Mouse (Mus musculus) midbrain, embryonic 14.5 days (tissue): ENCODE measurements around the gene Gm3435. TPM values are rescaled to one million over a fixed set of nuclear protein-coding genes. Genes with fewer than 3 reads are reported as not detected.

Source experiments
- ATAC-seq: fragments of 200-750 bp; cut with Nextera tagmentation; 2 replicates; pipeline ENCODE4 v1.8.0; 2017; ENCODE audit warnings: moderate number of reproducible peaks, moderate library complexity; ENCODE audit not compliant: low FRiP score, low TSS enrichment
- DNase-seq: peaks from one replicate; pipeline ENCODE4 v3.0.0-alpha.2; 2015
- H3K27ac ChIP-seq: fragments of 300-500 bp; sonication (generic); replicated peaks from 2 replicates; pipeline ENCODE4 v1.5.1; 2014; ENCODE audit warnings: mild to moderate bottlenecking, low read depth, low read length, moderate library complexity
- H3K27me3 ChIP-seq: fragments of 300-500 bp; sonication (generic); 2 replicates; pipeline ENCODE4 v1.6.1; 2014; ENCODE audit warnings: low read length, control low read depth, mixed read lengths; ENCODE audit not compliant: control insufficient read depth, insufficient read depth
- H3K36me3 ChIP-seq: fragments of 300-500 bp; sonication (generic); 2 replicates; pipeline ENCODE4 v1.6.1; 2014; ENCODE audit warnings: low read length, control low read depth; ENCODE audit not compliant: control insufficient read depth, insufficient read depth
- H3K4me1 ChIP-seq: fragments of 300-500 bp; sonication (generic); 2 replicates; pipeline ENCODE4 v1.6.1; 2014; ENCODE audit warnings: mild to moderate bottlenecking, antibody characterized with exemption, low read length, control low read depth; ENCODE audit not compliant: control insufficient read depth, insufficient read depth
- H3K4me2 ChIP-seq: fragments of 300-500 bp; sonication (generic); 2 replicates; pipeline ENCODE4 v1.6.1; 2014; ENCODE audit warnings: mild to moderate bottlenecking, low read length, moderate library complexity
- H3K4me3 ChIP-seq: fragments of 300-500 bp; sonication (generic); replicated peaks from 2 replicates; pipeline ENCODE4 v1.5.1; 2014; ENCODE audit warnings: low read depth, low read length
- H3K9ac ChIP-seq: fragments of 300-500 bp; sonication (generic); replicated peaks from 2 replicates; pipeline ENCODE4 v1.6.1; 2014; ENCODE audit warnings: mild to moderate bottlenecking, low read length, moderate library complexity
- H3K9me3 ChIP-seq: fragments of 300-500 bp; sonication (generic); 2 replicates; pipeline ENCODE4 v1.6.1; 2016; ENCODE audit warnings: low read length, control low read depth, mixed read lengths; ENCODE audit not compliant: control insufficient read depth
- whole genome bisulfite sequencing: fragments of 180-500 bp; shearing (Covaris S2); extraction: QIAGEN DNeasy Blood & Tissue Kit; methylation state at CpG from one replicate; pipeline ENCODE4 v1.1.7; 2014; 5-methylcytosine and 5-hydroxymethylcytosine counted together
- polyA plus RNA-seq: library from polyadenylated mRNA; unstranded; fragments of >200 nt; fragmentation: Nextera tagmentation; extraction: Ambion mirVana; gene quantifications from 2 replicates; pipeline ENCODE4 v1.2.1, GENCODE M21; 2014

Gene Gm3435
- polyA plus RNA-seq, 1 experiment from 2014 or later: 8.1 TPM

GRCm38 (mm10) chr17:15069124-15069523 is 59.1 kb downstream of the Gm3435 start:
- no peaks in the 10 kb centered on the region for H3K27me3 ChIP-seq
- WGBS: 85% methylated on average over 2 of the region's 2 CpGs
- no peaks in the 10 kb centered on the region for H3K9me3 ChIP-seq
- DNase-seq (no peak), ATAC-seq (no peak)
- no peak overlapping the region for H3K9ac ChIP-seq
- H3K4me2 ChIP-seq: no peak overlapping the region
- peaks cover 6% of the 10 kb centered on the region for H3K4me1 ChIP-seq
- no peak overlapping the region for H3K27ac ChIP-seq
- peaks cover 5% of the 10 kb centered on the region; the same call in 1 of the 2 replicates for H3K36me3 ChIP-seq
- no peak overlapping the region for H3K4me3 ChIP-seq

Other genes starting within 250 kb of the Gm3435 start
- 8.9 and 9.6 TPM in 2 replicates for gene Wdr27, start 67.0 kb upstream of the Gm3435 start, polyA plus RNA-seq
- 17.4 and 26.1 TPM in 2 replicates for gene 1600012H06Rik, start 67.0 kb upstream of the Gm3435 start, polyA plus RNA-seq
- gene Phf10, start 48.9 kb upstream of the Gm3435 start, polyA plus RNA-seq: 21.5 and 25.2 TPM in 2 replicates
- 8.4 and 8.8 TPM in 2 replicates for gene 9030025P20Rik, start 31.7 kb upstream of the Gm3435 start, polyA plus RNA-seq
- gene Gm3417, start 31.4 kb upstream of the Gm3435 start, polyA plus RNA-seq: 0.36 TPM in 1 of 2 replicates, not detected in the other
- gene Ermard, start 31.0 kb downstream of the Gm3435 start, polyA plus RNA-seq: 62.0 and 71.3 TPM in 2 replicates
- gene Tcte3, start 31.3 kb downstream of the Gm3435 start, polyA plus RNA-seq: 0.46 and 1.1 TPM in 2 replicates
- gene Gm3448, start 31.4 kb downstream of the Gm3435 start, polyA plus RNA-seq: 3.9 and 4.3 TPM in 2 replicates